Mouse (Mus musculus) MEL (cell line): ENCODE data around the gene Emilin2. TPM values are rescaled to one million over a fixed set of nuclear protein-coding genes. Genes with fewer than 3 reads are reported as not detected.
A peak's percentile ranks its signal among the peaks of the same experiment; 100 is the strongest.

Experiments used
- DNase-seq: peaks from one replicate; pipeline ENCODE4 v3.0.0; 2011; ENCODE audit warnings: low read depth, low spot score
- H3K27ac ChIP-seq: 2 replicates; pipeline ENCODE4 v1.5.1; 2012; ENCODE audit warnings: low read depth, mild to moderate bottlenecking, control low read depth, low read length, moderate library complexity; ENCODE audit not compliant: control insufficient read depth
- H3K27me3 ChIP-seq, 2 experiments: fragments of 150-350 bp in 1 of 2; sonication (generic) in 1 of 2; 2 replicates each; pipeline ENCODE4 v1.6.1; 2012; ENCODE audit warnings: low read length in 2 of 2, mild to moderate bottlenecking in 2 of 2, improper control_type of control experiment in 1 of 2, moderate library complexity in 1 of 2; ENCODE audit not compliant: insufficient read depth in 2 of 2, control insufficient read depth in 1 of 2
- H3K36me3 ChIP-seq, 2 experiments: 2 replicates each; pipeline ENCODE4 v1.6.1; 2012 to 2014; ENCODE audit warnings: low read length in 2 of 2, improper control_type of control experiment in 1 of 2, inconsistent platforms in 1 of 2, mild to moderate bottlenecking in 1 of 2; ENCODE audit not compliant: insufficient read depth in 2 of 2, control insufficient read depth in 1 of 2
- H3K4me1 ChIP-seq, 2 experiments: fragments of 150-350 bp in 1 of 2; sonication (generic) in 1 of 2; 2 replicates each; pipeline ENCODE4 v1.6.1; 2012; ENCODE audit warnings: low read length in 2 of 2, improper control_type of control experiment in 1 of 2, mild to moderate bottlenecking in 1 of 2; ENCODE audit not compliant: insufficient read depth in 2 of 2, control insufficient read depth in 1 of 2
- H3K4me3 ChIP-seq, 2 experiments: fragments of 150-350 bp in 1 of 2; sonication (generic) in 1 of 2; 2 replicates each; pipeline ENCODE4 v1.5.1; 2012; ENCODE audit warnings: low read depth in 2 of 2, low read length in 2 of 2, mild to moderate bottlenecking in 2 of 2, moderate library complexity in 2 of 2, control low read depth in 1 of 2, improper control_type of control experiment in 1 of 2; ENCODE audit not compliant: control insufficient read depth in 1 of 2, insufficient read depth in 1 of 2
- H3K79me2 ChIP-seq: 2 replicates; pipeline ENCODE4 v1.6.1; 2012; ENCODE audit warnings: mild to moderate bottlenecking, low read length, moderate library complexity; ENCODE audit not compliant: control insufficient read depth, poor library complexity, insufficient read depth
- H3K9ac ChIP-seq: 2 replicates; pipeline ENCODE4 v1.6.1; 2012; ENCODE audit warnings: low read depth, mild to moderate bottlenecking, control low read depth, low read length, moderate library complexity; ENCODE audit not compliant: control insufficient read depth, poor library complexity, severe bottlenecking
- H3K9me3 ChIP-seq: fragments of 150-350 bp; sonication (generic); replicated peaks from 2 replicates; pipeline ENCODE4 v1.6.1; 2012; ENCODE audit warnings: mild to moderate bottlenecking, low read length, improper control_type of control experiment, moderate library complexity; ENCODE audit not compliant: insufficient read depth
- BHLHE40 ChIP-seq: IDR thresholded peaks from 2 replicates; pipeline ENCODE4 v1.6.1; 2012; ENCODE audit warnings: low read depth, mild to moderate bottlenecking, inconsistent platforms, low read length, improper control_type of control experiment, borderline replicate concordance
- CHD1 ChIP-seq: IDR thresholded peaks from 2 replicates; pipeline ENCODE4 v1.6.1; 2012; ENCODE audit warnings: low read depth, mild to moderate bottlenecking, inconsistent platforms, low read length, improper control_type of control experiment
- CTCF ChIP-seq, 3 experiments: IDR thresholded peaks in 2 of 3; conservative IDR thresholded peaks in 1 of 3; 2 replicates each; pipeline ENCODE4 v1.5.1; 2011 to 2012; ENCODE audit warnings: low read length in 3 of 3, low read depth in 2 of 3, mild to moderate bottlenecking in 2 of 3, improper control_type of control experiment in 1 of 3, inconsistent platforms in 1 of 3, mixed read lengths in 1 of 3, moderate library complexity in 1 of 3; ENCODE audit not compliant: control insufficient read depth in 1 of 3, insufficient read depth in 1 of 3, poor library complexity in 1 of 3, severe bottlenecking in 1 of 3
- E2F4 ChIP-seq: IDR thresholded peaks from 2 replicates; pipeline ENCODE4 v1.6.1; 2011; ENCODE audit warnings: low read depth, low read length, improper control_type of control experiment, borderline replicate concordance
- ELF1 ChIP-seq: IDR thresholded peaks from 2 replicates; pipeline ENCODE4 v1.6.1; 2014; ENCODE audit warnings: low read depth, mild to moderate bottlenecking, inconsistent platforms, low read length, improper control_type of control experiment, moderate library complexity
- EP300 ChIP-seq, 2 experiments: IDR thresholded peaks; 2 replicates each; pipeline ENCODE4 v1.6.1; 2011; ENCODE audit warnings: improper control_type of control experiment in 2 of 2, low read length in 2 of 2, low read depth in 1 of 2, mild to moderate bottlenecking in 1 of 2
- ETS1 ChIP-seq: IDR thresholded peaks from 2 replicates; pipeline ENCODE4 v1.6.1; 2012; ENCODE audit warnings: low read depth, mild to moderate bottlenecking, inconsistent platforms, low read length, improper control_type of control experiment, moderate library complexity
- JUND ChIP-seq: IDR thresholded peaks from 2 replicates; pipeline ENCODE4 v1.6.1; 2011; ENCODE audit warnings: low read depth, mild to moderate bottlenecking, improper control_type of control experiment, low read length
- MAFK ChIP-seq: IDR thresholded peaks from 2 replicates; pipeline ENCODE4 v1.6.1; 2011; ENCODE audit warnings: low read depth, mild to moderate bottlenecking, low read length, improper control_type of control experiment, borderline replicate concordance
- MAX ChIP-seq: IDR thresholded peaks from 2 replicates; pipeline ENCODE4 v1.6.1; 2011; ENCODE audit warnings: low read length, improper control_type of control experiment
- MXI1 ChIP-seq: IDR thresholded peaks from 2 replicates; pipeline ENCODE4 v1.6.1; 2011; ENCODE audit warnings: mild to moderate bottlenecking, low read depth, low read length, improper control_type of control experiment
- MYB ChIP-seq: IDR thresholded peaks from 2 replicates; pipeline ENCODE4 v1.6.1; 2011; ENCODE audit warnings: mild to moderate bottlenecking, low read depth, low read length, improper control_type of control experiment
- MYC ChIP-seq: IDR thresholded peaks from 2 replicates; pipeline ENCODE4 v1.6.1; 2011; ENCODE audit warnings: low read depth, mild to moderate bottlenecking, low read length, improper control_type of control experiment, moderate library complexity
- NELFE ChIP-seq: IDR thresholded peaks from 2 replicates; pipeline ENCODE4 v1.6.1; 2011; ENCODE audit warnings: low read depth, low read length, improper control_type of control experiment
- NRF1 ChIP-seq: IDR thresholded peaks from 2 replicates; pipeline ENCODE4 v1.6.1; 2014; ENCODE audit warnings: low read depth, mild to moderate bottlenecking, inconsistent platforms, low read length, improper control_type of control experiment, moderate library complexity; ENCODE audit not compliant: poor library complexity, insufficient read depth, severe bottlenecking
- POLR2AphosphoS2 ChIP-seq: IDR thresholded peaks from 2 replicates; pipeline ENCODE4 v1.6.1; 2011; ENCODE audit warnings: low read length, improper control_type of control experiment
- POLR2AphosphoS5 ChIP-seq: IDR thresholded peaks from 2 replicates; pipeline ENCODE4 v1.6.1; 2012; ENCODE audit warnings: low read depth, borderline replicate concordance, mild to moderate bottlenecking, inconsistent platforms, low read length, moderate library complexity, mixed read lengths
- RAD21 ChIP-seq: IDR thresholded peaks from 2 replicates; pipeline ENCODE4 v1.6.1; 2011; ENCODE audit warnings: mild to moderate bottlenecking, low read depth, low read length, improper control_type of control experiment
- RCOR1 ChIP-seq: IDR thresholded peaks from 2 replicates; pipeline ENCODE4 v1.6.1; 2012; ENCODE audit warnings: low read depth, mild to moderate bottlenecking, inconsistent platforms, low read length, improper control_type of control experiment
- SIN3A ChIP-seq: IDR thresholded peaks from 2 replicates; pipeline ENCODE4 v1.6.1; 2012; ENCODE audit warnings: low read length, improper control_type of control experiment, inconsistent platforms
- TBP ChIP-seq: IDR thresholded peaks from 2 replicates; pipeline ENCODE4 v1.8.0; 2011; ENCODE audit warnings: low read depth, low read length, improper control_type of control experiment
- TCF12 ChIP-seq: IDR thresholded peaks from 2 replicates; pipeline ENCODE4 v1.6.1; 2014; ENCODE audit warnings: low read depth, mild to moderate bottlenecking, inconsistent platforms, low read length, improper control_type of control experiment, moderate library complexity
- UBTF ChIP-seq: IDR thresholded peaks from 2 replicates; pipeline ENCODE4 v1.6.1; 2012; ENCODE audit warnings: low read depth, mild to moderate bottlenecking, inconsistent platforms, low read length, improper control_type of control experiment, moderate library complexity, borderline replicate concordance; ENCODE audit not compliant: insufficient read depth
- ZKSCAN1 ChIP-seq: IDR thresholded peaks from 2 replicates; pipeline ENCODE4 v1.6.1; 2012; ENCODE audit warnings: low read depth, mild to moderate bottlenecking, inconsistent platforms, low read length, improper control_type of control experiment, moderate library complexity
- ZMIZ1 ChIP-seq: IDR thresholded peaks from 2 replicates; pipeline ENCODE4 v1.6.1; 2012; ENCODE audit warnings: low read depth, mild to moderate bottlenecking, inconsistent platforms, low read length, improper control_type of control experiment, moderate library complexity
- polyA plus RNA-seq, 2 experiments: library from polyadenylated mRNA; stranded (reverse) in 1 of 2; unstranded in 1 of 2; fragments of >175 nt in 1 of 2; fragments of >200 nt in 1 of 2; gene quantifications; 2 replicates each; pipeline versions ENCODE4 v1.2.1 to v1.2.4; 2012; ENCODE audit warnings: low replicate concordance in 2 of 2, low read depth in 1 of 2; ENCODE audit not compliant: insufficient read length in 2 of 2, insufficient read depth in 1 of 2, missing spikeins in 1 of 2
- total RNA-seq: library from RNA; depleted of rRNA; stranded (reverse); fragments of 300-350 nt; gene quantifications from 2 replicates; pipeline ENCODE4 v1.2.3, GENCODE M21; 2012

The Emilin2 gene
- total and polyA plus RNA-seq, 3 experiments, result 37.4 to 95.5 (median 92.6) TPM

- no peaks in the 10 kb centered on the region for H3K9me3 ChIP-seq
- TF ChIP-seq MYC (peak; percentile 57; the same call in 1 of the 2 replicates), SIN3A (peak; percentile 39; the same call in 1 of the 2 replicates), ELF1 (no peak), ETS1 (peak; percentile 73), RAD21 (no peak), ZMIZ1 (no peak; the same call in 1 of the 2 replicates), E2F4 (no peak), CHD1 (peak; percentile 94; the same call in 1 of the 2 replicates), UBTF (no peak), TCF12 (peak; percentile 31; the same call in 1 of the 2 replicates), NELFE (peak; percentile 38; the same call in 1 of the 2 replicates), CTCF (IDR thresholded peaks at IDR 0.05 in 2 of 3, conservative IDR thresholded peaks at IDR 0.05 in 1 of 3; ENCODE audit: control insufficient read depth in 1 of 3, insufficient read depth in 1 of 3, low read depth in 2 of 3, low read length in 3 of 3, poor library complexity in 1 of 3, severe bottlenecking in 1 of 3) (no peak), MYB (0 out of 2 replicates have a peak, but pooled peaks have one; percentile 1), POLR2AphosphoS2 (0 out of 2 replicates have a peak, but pooled peaks have one; percentile 38), MAX (peak; percentile 69; the same call in 1 of the 2 replicates), RCOR1 (no peak), POLR2AphosphoS5 (no peak), MAFK (no peak), BHLHE40 (no peak), JUND (no peak), ZKSCAN1 (no peak), EP300 (IDR thresholded peaks at IDR 0.05; ENCODE audit: low read depth in 1 of 2, low read length in 2 of 2) (no peak; a peak in 3 of 4 replicates), MXI1 (peak; percentile 17; the same call in 1 of the 2 replicates), TBP (peak; percentile 68; the same call in 1 of the 2 replicates), NRF1 (no peak)
- H3K4me1 ChIP-seq, result peaks cover 35 to 56% of the 10 kb centered on the region in 2 experiments
- H3K79me2 ChIP-seq, result peaks cover 32% of the 10 kb centered on the region; the same call in 1 of the 2 replicates
- peak overlapping the region; percentile 37 for H3K9ac ChIP-seq
- peaks cover 0 to 52% of the 10 kb centered on the region in 2 experiments; a peak in 3 of 4 replicates for H3K36me3 ChIP-seq
- H3K27me3 ChIP-seq, result no peaks in the 10 kb centered on the region
- H3K27ac ChIP-seq, result peak overlapping the region; percentile 95
- peak; percentile 94 for DNase-seq
- no peak overlapping the region for H3K4me3 ChIP-seq
Measured at GRCm38 (mm10) chr17:71265336-71266051, 46.3 kb downstream of the Emilin2 start.
